19 mouse cellular contexts compared by ENCODE assay signal in the genomic region with DNA sequence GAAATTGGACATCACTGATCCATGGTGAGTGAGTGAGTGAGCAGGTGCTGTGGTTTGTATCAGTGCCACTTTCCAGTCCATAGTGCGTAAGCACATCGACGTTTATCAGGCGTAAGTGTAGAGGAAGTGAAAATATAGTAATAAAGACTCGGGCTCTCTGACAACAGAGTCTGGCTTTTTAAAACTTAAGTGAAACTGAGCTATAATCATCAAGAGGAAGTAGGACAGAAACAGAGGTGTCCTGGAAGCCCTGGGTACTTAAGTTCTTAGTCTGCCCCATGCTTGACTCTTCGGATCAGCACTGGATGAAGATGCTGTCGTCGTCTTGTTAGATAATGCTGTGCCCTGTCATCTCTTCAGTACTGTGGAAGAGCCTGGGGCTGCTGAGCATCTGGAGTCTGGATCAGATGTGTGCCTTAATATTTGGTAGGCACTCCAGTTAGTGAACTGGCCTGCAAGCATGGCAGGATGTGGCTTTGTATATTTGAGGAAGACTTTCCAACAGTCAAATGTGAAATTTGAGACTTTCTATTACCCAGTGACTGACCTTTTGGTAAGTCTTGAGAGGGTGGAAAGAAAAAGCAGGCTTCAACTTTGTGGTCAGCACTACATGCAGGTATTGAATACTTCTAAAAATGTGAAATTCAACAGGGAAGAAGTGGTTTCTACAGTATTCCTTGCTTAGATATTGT. TPM values are rescaled to one million over a fixed set of nuclear protein-coding genes. Genes with fewer than 3 reads are reported as not detected.
A peak's percentile ranks its signal among the peaks of the same experiment; 100 is the strongest.
DNase-seq lines count a peak whose midpoint lies in the region; ATAC-seq lines count a peak whose summit lies in the region.
"Had no signal": no experiment of that assay in that cellular context is flagged by ENCODE, and none has a peak within 500 bp of the region (broad histone marks: within the 10 kb centered on the region; RNA-seq: fewer than 3 reads in every experiment).

No protein-coding gene starts in this region.

- no peaks in the 10 kb centered on the region for H3K9me3 ChIP-seq in midbrain, embryonic 16.5 days (replicated peaks; ENCODE audit: control insufficient read depth, low read length, poor library complexity, severe bottlenecking)
- H3K9me3 ChIP-seq: embryonic facial prominence, embryonic 13.5 days; kidney, embryonic 15.5 days; liver, embryonic 15.5 days had no signal

- peaks cover 5% of the 10 kb centered on the region; the same call in 1 of the 2 replicates for H3K36me3 ChIP-seq in midbrain, embryonic 16.5 days (ENCODE audit: control insufficient read depth, insufficient read depth, low read length)

- intact Hi-C loops in left cerebral cortex, postnatal 14 days (cut with DNase I), result no loop called here

- H3K27ac ChIP-seq in midbrain, embryonic 16.5 days (ENCODE audit: low read length), result no peak overlapping the region
- H3K27ac ChIP-seq: embryonic facial prominence, embryonic 13.5 days; kidney, embryonic 15.5 days; liver, embryonic 15.5 days had no signal

- no peaks in the 10 kb centered on the region for H3K27me3 ChIP-seq in midbrain, embryonic 16.5 days (ENCODE audit: control insufficient read depth, insufficient read depth, low read depth, low read length)
- H3K27me3 ChIP-seq: embryonic facial prominence, embryonic 13.5 days; kidney, embryonic 15.5 days; liver, embryonic 15.5 days had no signal

- peak; percentile 67 for ATAC-seq in common myeloid progenitor, adult 5-6 weeks (replicated peaks; ENCODE audit: low read depth, poor library complexity, severe bottlenecking)
- no peak for ATAC-seq in midbrain, embryonic 16.5 days

- H3K9ac ChIP-seq in midbrain, embryonic 16.5 days (ENCODE audit: low read depth, low read length), result no peak overlapping the region
- H3K9ac ChIP-seq: embryonic facial prominence, embryonic 13.5 days; kidney, embryonic 15.5 days; liver, embryonic 15.5 days had no signal

- DNase-seq in lung, postnatal 36 days, result peak; percentile 23
- DNase-seq in lung, postnatal 4 days, result no peak
- peak; percentile 53 for DNase-seq in CD4-positive, CD25-positive, alpha-beta regulatory T cell, adult 2 months (ENCODE audit: low read depth, low spot score)
- peak; percentile 9 for DNase-seq in naive thymus-derived CD4-positive, alpha-beta T cell, adult 2 months (ENCODE audit: low read depth)
- DNase-seq in gastrocnemius, adult 8-10 months (ENCODE audit: low spot score in 2 of 2), result no peak
- no peak for DNase-seq in left cerebral cortex, postnatal 14 days (ENCODE audit: low spot score in 2 of 2)
- DNase-seq: adrenal gland, adult 8-10 months; cerebellum, postnatal 36 days; heart, adult 18-20 months; heart, postnatal 14 days; left cerebral cortex, postnatal 4 days; right cerebral cortex, postnatal 4 days; thymus, adult 2 months had no signal

- no peak overlapping the region for H3K4me3 ChIP-seq in midbrain, embryonic 16.5 days (ENCODE audit: low read depth, low read length)
- H3K4me3 ChIP-seq: embryonic facial prominence, embryonic 13.5 days; kidney, embryonic 15.5 days; liver, embryonic 15.5 days had no signal

- no peak overlapping the region for H3K4me2 ChIP-seq in midbrain, embryonic 16.5 days (ENCODE audit: low read length)
- H3K4me2 ChIP-seq: embryonic facial prominence, embryonic 13.5 days; kidney, embryonic 15.5 days; liver, embryonic 15.5 days had no signal

- WGBS in midbrain, embryonic 16.5 days, result 97% methylated on average over 8 of the region's 8 CpGs

- no peaks in the 10 kb centered on the region for H3K4me1 ChIP-seq in midbrain, embryonic 16.5 days (ENCODE audit: control insufficient read depth, insufficient read depth, low read length)
- H3K4me1 ChIP-seq: embryonic facial prominence, embryonic 13.5 days; kidney, embryonic 15.5 days; liver, embryonic 15.5 days had no signal

RNA-seq across cellular contexts. Expression of gene Fgfr1op, which starts 30.5 kb away (rescaled TPM):
- total RNA-seq in common myeloid progenitor, adult 5-6 weeks (2017), result 54.3 and 55.1 TPM in 2 replicates
- 10 to 100 TPM; 14.6 to 19.1 (median 15.8) TPM for total RNA-seq in gastrocnemius, adult 8-10 months (2022)
- 10 to 100 TPM; 19.9 to 21.4 TPM for total RNA-seq in left cerebral cortex, postnatal 14 days (2021)
- 28.8 and 29.3 TPM in 2 replicates for polyA plus RNA-seq in midbrain, embryonic 16.5 days (2015; fragmentation: Nextera tagmentation; extraction: Ambion mirVana)

RNA-seq across cellular contexts. Expression of gene Ccr6, which starts 40.0 kb away (rescaled TPM):
- total RNA-seq in common myeloid progenitor, adult 5-6 weeks (2017), result not detected in 2 replicates
- not detected for total RNA-seq in gastrocnemius, adult 8-10 months (2022)
- not detected for total RNA-seq in left cerebral cortex, postnatal 14 days (2021)
- polyA plus RNA-seq in midbrain, embryonic 16.5 days (2015; fragmentation: Nextera tagmentation; extraction: Ambion mirVana), result not detected in 2 replicates
- total RNA-seq: heart, postnatal 14 days; left cerebral cortex, postnatal 4 days had no signal
- polyA plus RNA-seq: embryonic facial prominence, embryonic 13.5 days; forebrain, embryonic 11.5 days; kidney, embryonic 15.5 days; liver, embryonic 15.5 days had no signal

RNA-seq across cellular contexts. Expression of gene Rnaset2a, which starts 47.9 kb away (rescaled TPM):
- total RNA-seq in common myeloid progenitor, adult 5-6 weeks (2017), result 19.2 and 28.5 TPM in 2 replicates
- 10 to 100 TPM; 15.2 to 21.7 (median 18.0) TPM for total RNA-seq in gastrocnemius, adult 8-10 months (2022)
- total RNA-seq in left cerebral cortex, postnatal 14 days (2021), result 1 to 10 TPM; 3.4 to 6.8 TPM
- polyA plus RNA-seq in midbrain, embryonic 16.5 days (2015; fragmentation: Nextera tagmentation; extraction: Ambion mirVana), result 8.2 and 10.4 TPM in 2 replicates

RNA-seq across cellular contexts. Expression of gene Gm49673, which starts 48.2 kb away (rescaled TPM):
- not detected in 2 replicates for total RNA-seq in common myeloid progenitor, adult 5-6 weeks (2017)
- under 1 TPM in 2 of 4 experiments, not detected in 2; 0.15 to 0.54 TPM for total RNA-seq in gastrocnemius, adult 8-10 months (2022)
- under 1 TPM in 1 of 2 experiments, not detected in 1; 0.29 TPM for total RNA-seq in left cerebral cortex, postnatal 14 days (2021)
- polyA plus RNA-seq in midbrain, embryonic 16.5 days (2015; fragmentation: Nextera tagmentation; extraction: Ambion mirVana), result 0.22 TPM in 1 of 2 replicates, not detected in the other
- total RNA-seq: heart, adult 18-20 months; left cerebral cortex, postnatal 4 days had no signal
- polyA plus RNA-seq: forebrain, embryonic 11.5 days; liver, embryonic 15.5 days had no signal

Comparison
In these comparisons a context has a peak if more than half of its experiments do, and no peak if none do; other contexts are left out.
1. DNase-seq: peak in lung, postnatal 36 days (single experiment), CD4-positive, CD25-positive, alpha-beta regulatory T cell, adult 2 months (single experiment) and naive thymus-derived CD4-positive, alpha-beta T cell, adult 2 months (single experiment); none in lung, postnatal 4 days (0 of 2), gastrocnemius, adult 8-10 months (0 of 2) and left cerebral cortex, postnatal 14 days (0 of 2).